Mouse (Mus musculus) activated CD4-positive, CD25-positive, alpha-beta regulatory T cell, adult 4 months (primary cell): ENCODE results near the gene Mms22l. TPM values are rescaled to one million over a fixed set of nuclear protein-coding genes. Genes with fewer than 3 reads are reported as not detected.
"Not testable (repeated sequence)": the region's sequence is repeated elsewhere in the genome, so short reads cannot be mapped to it uniquely, and the experiment has no call there.

Source experiments
- ATAC-seq: one replicate; pipeline ENCODE4 v1.8.0; 2017
- polyA plus RNA-seq, 2 experiments: library from polyadenylated mRNA; unstranded; fragments of 100-300 nt; shearing (Covaris generic); gene quantifications; one replicate each; pipeline ENCODE4 v1.2.1; 2017

The Mms22l gene
- polyA plus RNA-seq, 2 experiments from 2014 or later, result 5.8 to 7.0 TPM

GRCm38 (mm10) chr4:24621422-24622187 is 125.4 kb downstream of the Mms22l start:
- ATAC-seq, result no peak

- ATAC-seq, result no peak
Measured at GRCm38 (mm10) chr4:24625951-24626584, 129.8 kb downstream of the Mms22l start.

GRCm38 (mm10) chr4:24626686-24627085 is 130.4 kb downstream of the Mms22l start:
- ATAC-seq, result no peak

DNA sequence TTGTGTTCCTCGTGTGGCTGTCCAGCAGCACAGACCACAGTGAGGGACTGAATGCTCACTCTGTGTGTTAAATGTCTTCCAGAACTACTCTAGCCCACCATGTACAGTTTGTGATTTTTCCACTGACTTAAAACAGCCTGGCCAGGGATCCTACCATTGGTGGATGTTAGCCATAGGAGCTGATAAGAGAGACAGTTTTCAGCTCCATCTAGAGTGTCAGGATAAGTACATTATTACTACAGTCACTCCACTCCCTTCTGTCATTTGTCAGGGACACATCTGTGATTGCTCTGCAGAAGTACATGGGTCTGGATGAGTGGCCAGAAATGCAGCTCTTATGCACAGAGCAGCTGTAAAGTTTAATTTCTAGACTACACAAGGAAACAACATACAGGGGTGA is 131.6 kb downstream of the Mms22l start:
- no peak for ATAC-seq

DNA sequence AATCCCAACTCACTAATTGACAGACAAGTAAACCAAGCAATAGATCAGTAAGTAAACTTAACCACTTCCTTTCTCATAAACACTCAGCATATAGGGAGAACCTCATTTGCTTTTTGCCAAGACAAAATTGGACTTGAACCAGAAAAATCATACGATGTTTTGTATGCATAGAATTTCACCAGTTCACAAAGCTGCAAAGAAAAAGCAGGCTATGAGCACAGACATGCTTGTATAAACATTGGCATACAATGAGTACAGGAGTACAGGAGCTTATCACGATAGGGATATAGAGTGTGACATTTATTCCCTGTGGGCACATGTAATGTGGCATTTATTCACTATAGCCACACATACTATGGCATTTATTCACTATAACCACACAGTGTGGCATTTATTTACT is 134.2 kb downstream of the Mms22l start:
- no peak for ATAC-seq

GRCm38 (mm10) chr4:24631177-24631911 is 135.1 kb downstream of the Mms22l start:
- ATAC-seq, result no peak

DNA sequence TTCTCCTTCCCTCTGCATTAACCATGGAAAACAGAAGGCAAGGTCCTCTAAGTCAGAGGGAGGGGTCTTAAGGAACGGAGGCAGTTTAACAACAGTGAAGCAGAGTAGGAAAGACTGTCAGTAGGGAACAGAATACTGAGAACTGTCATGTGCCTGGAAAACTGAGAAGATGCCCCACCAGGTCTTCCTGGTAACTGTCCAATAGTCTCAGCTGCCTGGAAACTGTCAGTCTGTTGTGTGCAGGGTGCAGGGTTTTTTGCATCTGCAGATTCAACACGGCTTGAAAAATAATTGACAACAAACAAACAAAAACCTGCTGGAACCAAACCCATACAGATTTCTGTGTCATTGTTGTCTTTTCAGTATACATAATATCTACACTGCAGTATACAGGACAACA is 146.1 kb downstream of the Mms22l start:
- no peak for ATAC-seq

- ATAC-seq, result not testable (repeated sequence)
Measured at GRCm38 (mm10) chr4:24644735-24645134, 148.5 kb downstream of the Mms22l start.
